Mouse (Mus musculus) liver, embryonic 14.5 days (tissue): ENCODE data around the gene Arhgef38.

Source experiments
- CTCF ChIP-seq: IDR thresholded peaks from 2 replicates; pipeline ENCODE4 v1.5.1; 2016; ENCODE audit warnings: antibody characterized with exemption, low read depth, control low read depth
- EP300 ChIP-seq: IDR thresholded peaks from 2 replicates; pipeline ENCODE4 v1.6.1; 2016; ENCODE audit warnings: antibody characterized with exemption, low read depth

GRCm38 (mm10) chr3:133158260-133158659 is 76.5 kb downstream of the Arhgef38 start:
- no peak for TF ChIP-seq CTCF
- no peak for TF ChIP-seq EP300
